Mouse (Mus musculus): ENCODE data around the gene Dcps. TPM values are rescaled to one million over a fixed set of nuclear protein-coding genes. Genes with fewer than 3 reads are reported as not detected.

Gene Dcps
- polyA plus RNA-seq, 1 experiment from 2014 or later: 98.4 TPM

Other genes with a start within 250 kb of the Dcps start
- 19.4 and 20.0 TPM in 2 replicates for gene St3gal4, start 56.8 kb downstream of the Dcps start, polyA plus RNA-seq (2015; fragmentation: Nextera tagmentation; extraction: Ambion mirVana)
- gene Srpr, start 24.1 kb upstream of the Dcps start, polyA plus RNA-seq (2015; fragmentation: Nextera tagmentation; extraction: Ambion mirVana): 128 and 130 TPM in 2 replicates
- gene Tirap, start 24.2 kb upstream of the Dcps start, polyA plus RNA-seq (2015; fragmentation: Nextera tagmentation; extraction: Ambion mirVana): 11.4 and 11.7 TPM in 2 replicates
- 53.4 and 58.0 TPM in 2 replicates for gene Foxred1, start 35.0 kb upstream of the Dcps start, polyA plus RNA-seq (2015; fragmentation: Nextera tagmentation; extraction: Ambion mirVana)
- 36.3 and 39.8 TPM in 2 replicates for gene Fam118b, start 91.7 kb upstream of the Dcps start, polyA plus RNA-seq (2015; fragmentation: Nextera tagmentation; extraction: Ambion mirVana)
- gene Rpusd4, start 91.8 kb upstream of the Dcps start, polyA plus RNA-seq (2015; fragmentation: Nextera tagmentation; extraction: Ambion mirVana): 33.5 and 33.7 TPM in 2 replicates
- 3.8 and 4.2 TPM in 2 replicates for gene Cdon, start 245.1 kb upstream of the Dcps start, polyA plus RNA-seq (2015; fragmentation: Nextera tagmentation; extraction: Ambion mirVana)